ENCODE assay signal across 19 mouse cellular contexts in genomic region chr13:41500793-41501192, GRCm38 (mm10). TPM values are rescaled to one million over a fixed set of nuclear protein-coding genes. Genes with fewer than 3 reads are reported as not detected.
DNase-seq lines count a peak whose midpoint lies in the region; ATAC-seq and TF ChIP-seq lines count a peak whose summit lies in the region.
"Had no signal": no experiment of that assay in that cellular context is flagged by ENCODE, and none has a peak within 500 bp of the region (broad histone marks: within the 10 kb centered on the region; RNA-seq: fewer than 3 reads in every experiment).

No protein-coding gene starts in this region.

- H3K4me3 ChIP-seq in heart, adult 2 months = no peak overlapping the region
- H3K4me3 ChIP-seq: embryonic facial prominence, embryonic 12.5 days; forebrain, embryonic 15.5 days; heart, embryonic 13.5 days; hindbrain, embryonic 13.5 days; intestine, embryonic 15.5 days had no signal

- WGBS in heart, adult 2 months = 75% methylated on average over 3 of the region's 3 CpGs

- no peak overlapping the region for H3K9ac ChIP-seq in heart, adult 2 months (ENCODE audit: low read depth, low read length)
- H3K9ac ChIP-seq: embryonic facial prominence, embryonic 12.5 days; forebrain, embryonic 15.5 days; heart, embryonic 13.5 days; hindbrain, embryonic 13.5 days; intestine, embryonic 15.5 days had no signal

- intact Hi-C loops in heart, adult 2 months (cut with DNase I) = loop anchor here (5.0 kb wide), 1 partner anchor 47 kb away; no protein-coding TSS in a partner anchor

- H3K27me3 ChIP-seq in heart, adult 2 months (ENCODE audit: control insufficient read depth, insufficient read depth, low read length) = no peaks in the 10 kb centered on the region
- H3K27me3 ChIP-seq: forebrain, embryonic 15.5 days; hindbrain, embryonic 13.5 days; intestine, embryonic 15.5 days had no signal

- DNase-seq in adrenal gland, adult 8-10 months = peak; percentile 21
- DNase-seq in adrenal gland, adult 18-20 months (ENCODE audit: low spot score in 2 of 2) = no peak
- DNase-seq in 416B (ENCODE audit: low read depth) = peak; percentile 83
- DNase-seq in adrenal gland, postnatal 14 days = peak; percentile 9
- DNase-seq in heart, adult 2 months = no peak
- DNase-seq in kidney, postnatal 4 days = no peak
- no peak for DNase-seq in cerebellum, adult 9-11 months
- DNase-seq: cerebellum, adult 2 months; cerebellum, postnatal 14 days; gastrocnemius, postnatal 36 days; heart, postnatal 36 days; kidney, adult 18-20 months had no signal

- TF ChIP-seq EP300 in heart, adult 2 months (IDR thresholded peaks at IDR 0.05; ENCODE audit: insufficient read depth, low read depth, low read length) = no peak

- H3K4me1 ChIP-seq in heart, adult 2 months (ENCODE audit: control insufficient read depth, insufficient read depth, low read length) = no peaks in the 10 kb centered on the region; the same call in none of the 2 replicates
- H3K4me1 ChIP-seq: embryonic facial prominence, embryonic 12.5 days; forebrain, embryonic 15.5 days; heart, embryonic 13.5 days; hindbrain, embryonic 13.5 days; intestine, embryonic 15.5 days had no signal

- H3K27ac ChIP-seq in heart, adult 2 months = no peak overlapping the region
- H3K27ac ChIP-seq: embryonic facial prominence, embryonic 12.5 days; forebrain, embryonic 15.5 days; heart, embryonic 13.5 days; hindbrain, embryonic 13.5 days; hindbrain, postnatal 0 days; intestine, embryonic 15.5 days had no signal

- H3K36me3 ChIP-seq in heart, adult 2 months (ENCODE audit: control insufficient read depth, insufficient read depth, low read length) = no peaks in the 10 kb centered on the region; the same call in 1 of the 2 replicates
- H3K36me3 ChIP-seq: embryonic facial prominence, embryonic 12.5 days; forebrain, embryonic 15.5 days; heart, embryonic 13.5 days; hindbrain, embryonic 13.5 days; intestine, embryonic 15.5 days had no signal

- no peak for TF ChIP-seq POLR2A in heart, adult 2 months (IDR thresholded peaks at IDR 0.05; ENCODE audit: insufficient read depth, low read depth, low read length)

- no peaks in the 10 kb centered on the region for H3K79me2 ChIP-seq in heart, adult 2 months (replicated peaks; ENCODE audit: control insufficient read depth, insufficient read depth, low read length)

- peak; percentile 91 for ATAC-seq in megakaryocyte, adult 5-6 weeks (ENCODE audit: poor library complexity, severe bottlenecking)
- ATAC-seq: forebrain, embryonic 15.5 days; hindbrain, postnatal 0 days; intestine, embryonic 15.5 days had no signal

- TF ChIP-seq CTCF in heart, adult 2 months (IDR thresholded peaks at IDR 0.05) = no peak

RNA-seq across cellular contexts. Expression of gene Nedd9, which starts 13.6 kb away (rescaled TPM):
- 10 to 100 TPM; 14.0 to 30.6 (median 24.2) TPM for total RNA-seq in adrenal gland, adult 8-10 months (2022)
- total RNA-seq in adrenal gland, adult 18-20 months (2021) = 10 to 100 TPM; 19.3 to 21.9 TPM
- total RNA-seq in adrenal gland, postnatal 14 days (2021) = 23.0 and 38.5 TPM in 2 replicates
- 50.6 and 64.3 TPM in 2 replicates for total RNA-seq in megakaryocyte, adult 5-6 weeks (2015)
- total RNA-seq in megakaryocyte, adult 5-6 weeks (2017) = 74.0 and 85.5 TPM in 2 replicates
- total RNA-seq in heart, adult 2 months (2021) = 10 to 100 TPM; 26.7 to 28.9 TPM
- polyA plus RNA-seq in heart, adult 2 months (2012; rRNA removed) = 15.2 and 24.7 TPM in 2 replicates

Comparison
In these comparisons a context has a peak if more than half of its experiments do, and no peak if none do; other contexts are left out.
1. DNase-seq: peak in adrenal gland, adult 8-10 months (single experiment), 416B (single experiment) and adrenal gland, postnatal 14 days (single experiment); none in adrenal gland, adult 18-20 months (0 of 2), heart, adult 2 months (0 of 2), kidney, postnatal 4 days (0 of 2) and cerebellum, adult 9-11 months (single experiment).